Mouse (Mus musculus): ENCODE data around the gene Rapgef4. TPM values are rescaled to one million over a fixed set of nuclear protein-coding genes. Genes with fewer than 3 reads are reported as not detected.

Gene Rapgef4
- polyA plus RNA-seq, 1 experiment from 2014 or later: 3.6 TPM

DNA sequence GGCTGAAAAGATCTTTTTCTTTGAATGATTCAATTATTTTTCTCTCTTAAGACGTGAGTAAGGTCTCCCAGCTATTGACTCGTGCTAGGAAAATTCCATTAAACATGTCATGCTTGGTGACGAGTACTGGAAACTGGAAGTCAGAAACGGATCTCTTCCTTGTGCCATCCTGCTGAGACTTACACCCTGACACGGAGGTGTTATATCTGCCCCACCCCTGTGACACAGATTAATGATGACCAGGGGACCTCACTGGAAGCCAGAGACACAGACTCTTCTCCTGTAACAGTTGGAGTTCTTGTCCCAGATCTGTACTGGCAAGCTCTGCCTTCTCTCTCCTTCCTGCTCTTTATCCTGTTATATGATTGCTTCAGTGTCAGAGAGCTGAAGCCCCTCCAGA lies 194.9 kb downstream of the Rapgef4 start:
- WGBS: 15% methylated on average over 5 of the region's 5 CpGs
- TF ChIP-seq EP300 (optimal IDR thresholded peaks at IDR 0.05) (no peak), CTCF (IDR thresholded peaks at IDR 0.05; ENCODE audit: low read depth) (no peak)

DNA sequence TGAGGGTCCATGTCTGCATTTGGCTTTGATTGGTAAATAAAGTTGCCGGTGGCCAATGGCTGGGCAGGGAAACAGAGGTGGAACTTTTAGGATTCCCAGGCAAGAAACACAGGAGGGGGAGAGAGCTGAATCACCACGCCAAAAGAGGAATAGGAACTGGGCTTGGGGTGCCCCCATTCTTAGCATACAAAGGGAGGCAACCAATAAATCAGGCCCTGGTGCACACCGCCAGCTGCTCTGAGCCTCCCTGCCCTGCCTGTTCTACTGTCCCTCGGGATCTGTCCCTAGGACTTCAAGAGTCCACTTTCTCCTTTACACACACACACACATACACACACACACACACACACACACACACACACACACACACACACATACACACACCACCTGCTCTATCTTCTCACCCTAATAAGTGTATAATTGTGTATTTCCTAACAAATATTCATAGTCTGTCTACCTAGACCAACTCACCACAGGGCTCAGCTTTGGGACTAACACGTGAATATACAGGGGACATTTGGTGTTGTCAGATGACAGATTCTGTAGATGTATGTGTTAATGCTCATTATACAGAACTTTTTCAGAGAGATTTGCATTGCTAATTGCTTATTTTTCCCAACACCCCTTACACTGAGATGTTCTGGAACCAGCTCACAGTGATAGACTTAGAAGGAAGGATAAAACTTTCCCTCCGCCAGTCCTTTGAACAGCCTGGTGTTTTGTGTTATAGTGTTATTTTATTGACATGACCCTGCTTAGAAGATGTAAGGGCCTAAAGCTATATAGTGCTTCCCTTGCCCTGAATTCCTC lies 196.4 kb downstream of the Rapgef4 start:
- ATAC-seq (ENCODE audit: low FRiP score, low TSS enrichment) (no peak), DNase-seq (ENCODE audit: low spot score) (no peak)
- Histone ChIP-seq H3K4me3 (ENCODE audit: low read depth, low read length) (no peak overlapping the region), H3K4me2 (replicated peaks; ENCODE audit: low read depth) (no peak overlapping the region), H3K9ac (ENCODE audit: low read length) (no peak overlapping the region), H3K36me3 (ENCODE audit: control insufficient read depth, insufficient read depth, low read length) (no peaks in the 10 kb centered on the region), H3K27me3 (ENCODE audit: control insufficient read depth, insufficient read depth, low read length) (no peaks in the 10 kb centered on the region), H3K9me3 (ENCODE audit: control insufficient read depth, low read length) (no peaks in the 10 kb centered on the region), H3K27ac (replicated peaks) (no peak overlapping the region), H3K4me1 (replicated peaks; ENCODE audit: control insufficient read depth, insufficient read depth) (no peaks in the 10 kb centered on the region)
- no peak for TF ChIP-seq CTCF (IDR thresholded peaks at IDR 0.05; ENCODE audit: low read depth)
- no peak for TF ChIP-seq EP300 (optimal IDR thresholded peaks at IDR 0.05)
- 70% methylated on average over 6 of the region's 6 CpGs for WGBS

More for the DNA sequence above, 194.9 kb downstream of the Rapgef4 start:
- H3K9me3 ChIP-seq (ENCODE audit: control insufficient read depth, low read length): no peaks in the 10 kb centered on the region
- no peak overlapping the region for H3K9ac ChIP-seq (ENCODE audit: low read length)
- no peak overlapping the region for H3K4me3 ChIP-seq (ENCODE audit: low read depth, low read length)
- ATAC-seq (ENCODE audit: low FRiP score, low TSS enrichment) (no peak), DNase-seq (ENCODE audit: low spot score) (no peak)
- H3K36me3 ChIP-seq (ENCODE audit: control insufficient read depth, insufficient read depth, low read length): no peaks in the 10 kb centered on the region
- no peaks in the 10 kb centered on the region for H3K4me1 ChIP-seq (replicated peaks; ENCODE audit: control insufficient read depth, insufficient read depth)
- H3K4me2 ChIP-seq (replicated peaks; ENCODE audit: low read depth): no peak overlapping the region
- no peak overlapping the region for H3K27ac ChIP-seq (replicated peaks)
- no peaks in the 10 kb centered on the region for H3K27me3 ChIP-seq (ENCODE audit: control insufficient read depth, insufficient read depth, low read length)

- WGBS: 84% methylated on average over 4 of the region's 4 CpGs
These were observed 197.0 kb downstream of the Rapgef4 start for GRCm38 (mm10) chr2:72178025-72178424.

DNA sequence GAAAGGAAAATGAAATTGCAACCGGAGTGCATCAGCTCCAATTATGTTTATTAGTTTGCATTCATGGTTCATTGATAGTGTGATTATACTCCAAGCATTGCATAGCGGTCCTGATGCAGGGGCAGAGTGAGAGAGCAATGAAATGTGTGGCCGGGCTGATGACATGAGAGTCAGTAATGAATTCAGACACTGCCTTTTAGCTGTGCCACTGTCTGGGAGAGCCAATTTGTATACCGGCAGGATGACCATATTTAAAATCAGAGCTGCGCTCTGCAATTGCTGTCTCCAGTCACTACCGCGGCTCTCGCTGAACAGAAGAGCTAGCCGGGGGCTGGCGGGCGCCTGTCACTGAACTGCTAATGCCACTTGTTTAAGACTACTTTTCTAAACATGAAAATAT lies 197.5 kb downstream of the Rapgef4 start:
- no peaks in the 10 kb centered on the region for H3K36me3 ChIP-seq (ENCODE audit: control insufficient read depth, insufficient read depth, low read length)
- ATAC-seq (ENCODE audit: low FRiP score, low TSS enrichment) (no peak), DNase-seq (ENCODE audit: low spot score) (no peak)
- TF ChIP-seq EP300 (optimal IDR thresholded peaks at IDR 0.05) (no peak), CTCF (IDR thresholded peaks at IDR 0.05; ENCODE audit: low read depth) (no peak)
- H3K9ac ChIP-seq (ENCODE audit: low read length): no peak overlapping the region
- 93% methylated on average over 11 of the region's 11 CpGs for WGBS
- no peak overlapping the region for H3K4me2 ChIP-seq (replicated peaks; ENCODE audit: low read depth)
- H3K9me3 ChIP-seq (ENCODE audit: control insufficient read depth, low read length): no peaks in the 10 kb centered on the region
- H3K4me3 ChIP-seq (ENCODE audit: low read depth, low read length): no peak overlapping the region
- no peaks in the 10 kb centered on the region for H3K27me3 ChIP-seq (ENCODE audit: control insufficient read depth, insufficient read depth, low read length)
- no peaks in the 10 kb centered on the region for H3K4me1 ChIP-seq (replicated peaks; ENCODE audit: control insufficient read depth, insufficient read depth)
- no peak overlapping the region for H3K27ac ChIP-seq (replicated peaks)

More at GRCm38 (mm10) chr2:72178025-72178424, 197.0 kb downstream of the Rapgef4 start:
- Histone ChIP-seq H3K9me3 (ENCODE audit: control insufficient read depth, low read length) (no peaks in the 10 kb centered on the region), H3K27ac (replicated peaks) (no peak overlapping the region), H3K4me2 (replicated peaks; ENCODE audit: low read depth) (no peak overlapping the region), H3K9ac (ENCODE audit: low read length) (no peak overlapping the region), H3K4me1 (replicated peaks; ENCODE audit: control insufficient read depth, insufficient read depth) (no peaks in the 10 kb centered on the region), H3K4me3 (ENCODE audit: low read depth, low read length) (no peak overlapping the region), H3K36me3 (ENCODE audit: control insufficient read depth, insufficient read depth, low read length) (no peaks in the 10 kb centered on the region), H3K27me3 (ENCODE audit: control insufficient read depth, insufficient read depth, low read length) (no peaks in the 10 kb centered on the region)
- TF ChIP-seq CTCF (IDR thresholded peaks at IDR 0.05; ENCODE audit: low read depth) (no peak), EP300 (optimal IDR thresholded peaks at IDR 0.05) (no peak)
- DNase-seq (ENCODE audit: low spot score) (no peak), ATAC-seq (ENCODE audit: low FRiP score, low TSS enrichment) (no peak)

DNA sequence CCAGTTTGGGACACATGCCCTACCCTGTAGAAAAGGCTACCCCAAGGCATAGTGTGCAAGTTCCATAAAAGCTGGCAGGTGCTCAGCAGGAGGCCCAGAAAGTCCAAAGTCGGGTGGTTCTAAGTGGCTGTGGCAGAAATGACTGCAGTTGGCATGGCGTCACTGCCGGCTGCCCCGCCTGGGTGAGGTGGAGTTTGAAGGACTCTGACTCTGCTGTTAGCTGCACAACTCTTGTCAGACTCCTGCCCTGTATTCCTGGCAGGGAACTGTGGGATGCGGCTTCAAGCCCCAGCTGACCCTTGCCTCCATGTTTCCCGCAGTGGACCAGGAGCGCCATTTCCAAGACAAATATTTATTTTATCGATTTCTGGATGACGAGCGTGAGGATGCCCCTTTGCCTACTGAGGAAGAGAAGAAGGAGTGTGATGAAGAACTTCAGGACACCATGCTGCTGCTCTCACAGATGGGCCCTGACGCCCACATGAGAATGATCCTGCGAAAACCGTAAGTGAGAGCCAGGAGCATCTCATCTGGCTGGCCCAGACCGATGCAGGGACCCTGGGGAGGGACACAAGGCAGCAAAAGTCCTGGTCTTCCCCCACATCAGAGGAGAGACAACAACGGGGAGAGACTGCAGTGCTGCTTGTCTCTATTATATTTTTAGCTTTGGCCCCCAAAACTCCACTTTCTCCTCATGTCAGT lies 198.7 kb downstream of the Rapgef4 start:
- H3K4me2 ChIP-seq (replicated peaks; ENCODE audit: low read depth): no peak overlapping the region
- no peak overlapping the region for H3K9ac ChIP-seq (ENCODE audit: low read length)
- H3K27ac ChIP-seq (replicated peaks): no peak overlapping the region
- no peak overlapping the region for H3K4me3 ChIP-seq (ENCODE audit: low read depth, low read length)
- no peaks in the 10 kb centered on the region for H3K36me3 ChIP-seq (ENCODE audit: control insufficient read depth, insufficient read depth, low read length)
- ATAC-seq (ENCODE audit: low FRiP score, low TSS enrichment) (no peak), DNase-seq (ENCODE audit: low spot score) (no peak)
- WGBS: 81% methylated on average over 15 of the region's 15 CpGs
- H3K27me3 ChIP-seq (ENCODE audit: control insufficient read depth, insufficient read depth, low read length): no peaks in the 10 kb centered on the region
- no peaks in the 10 kb centered on the region for H3K4me1 ChIP-seq (replicated peaks; ENCODE audit: control insufficient read depth, insufficient read depth)
- TF ChIP-seq CTCF (IDR thresholded peaks at IDR 0.05; ENCODE audit: low read depth) (no peak), EP300 (optimal IDR thresholded peaks at IDR 0.05) (no peak)
- H3K9me3 ChIP-seq (ENCODE audit: control insufficient read depth, low read length): no peaks in the 10 kb centered on the region

DNA sequence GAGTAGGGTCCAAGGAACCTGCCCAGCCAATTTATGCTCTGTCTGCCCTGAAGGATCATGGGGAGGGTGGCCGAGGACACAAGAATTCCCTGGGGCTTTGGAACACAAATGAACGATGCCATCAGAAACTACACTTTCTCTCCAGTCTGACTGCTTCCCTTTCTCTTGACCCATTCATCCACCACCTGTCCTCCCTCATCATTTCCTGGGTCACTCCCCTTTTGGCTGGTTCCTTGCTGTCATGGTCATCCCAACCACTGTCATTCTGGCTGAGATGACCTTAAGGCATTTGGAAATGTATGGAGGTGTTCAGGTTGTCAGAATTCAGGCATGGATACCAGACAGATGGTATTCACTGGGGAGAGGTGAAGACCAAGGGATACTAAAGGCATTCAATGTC lies 200.4 kb downstream of the Rapgef4 start:
- Histone ChIP-seq H3K27ac (replicated peaks) (no peak overlapping the region), H3K9ac (ENCODE audit: low read length) (no peak overlapping the region), H3K4me3 (ENCODE audit: low read depth, low read length) (no peak overlapping the region), H3K27me3 (ENCODE audit: control insufficient read depth, insufficient read depth, low read length) (no peaks in the 10 kb centered on the region), H3K4me2 (replicated peaks; ENCODE audit: low read depth) (no peak overlapping the region), H3K9me3 (ENCODE audit: control insufficient read depth, low read length) (no peaks in the 10 kb centered on the region), H3K36me3 (ENCODE audit: control insufficient read depth, insufficient read depth, low read length) (no peaks in the 10 kb centered on the region), H3K4me1 (replicated peaks; ENCODE audit: control insufficient read depth, insufficient read depth) (no peaks in the 10 kb centered on the region)
- DNase-seq (ENCODE audit: low spot score) (no peak), ATAC-seq (ENCODE audit: low FRiP score, low TSS enrichment) (no peak)
- WGBS: 77% methylated on average over 2 of the region's 2 CpGs
- TF ChIP-seq EP300 (optimal IDR thresholded peaks at IDR 0.05) (no peak), CTCF (IDR thresholded peaks at IDR 0.05; ENCODE audit: low read depth) (no peak)

All from stomach, postnatal 0 days (tissue).